Mouse (Mus musculus) lung, adult 2 months (tissue): Measurements from ENCODE around the gene Slc25a24.

Experiments used
- CTCF ChIP-seq: fragments of 200-500 bp; IDR thresholded peaks from 2 replicates; pipeline ENCODE4 v1.5.1; 2011; ENCODE audit warnings: mild to moderate bottlenecking, low read length, control low read depth; ENCODE audit not compliant: insufficient read depth
- POLR2A ChIP-seq: fragments of 200-500 bp; IDR thresholded peaks from 2 replicates; pipeline ENCODE4 v1.6.1; 2011; ENCODE audit warnings: low read depth, mild to moderate bottlenecking, control low read depth, low read length, borderline replicate concordance; ENCODE audit errors: extremely low read depth

- TF ChIP-seq CTCF (no peak), POLR2A (no peak)
These were observed 1.1 kb downstream of the Slc25a24 start for GRCm38 (mm10) chr3:109124091-109124490.
